Mouse (Mus musculus) forebrain, embryonic 11.5 days (tissue): ENCODE measurements around the gene Ifit1. TPM values are rescaled to one million over a fixed set of nuclear protein-coding genes. Genes with fewer than 3 reads are reported as not detected.

Experiments
- ATAC-seq: fragments of 200-750 bp; cut with Nextera tagmentation; replicated peaks from 2 replicates; pipeline ENCODE4 v1.8.0; 2017; ENCODE audit warnings: moderate TSS enrichment; ENCODE audit not compliant: low FRiP score
- DNase-seq: peaks from one replicate; pipeline ENCODE4 v3.0.0-alpha.2; 2017; ENCODE audit warnings: low spot score
- H3K27ac ChIP-seq: fragments of 300-500 bp; sonication (generic); 2 replicates; pipeline ENCODE4 v1.5.1; 2014; ENCODE audit warnings: low read depth, low read length
- H3K27me3 ChIP-seq: fragments of 300-500 bp; sonication (generic); 2 replicates; pipeline ENCODE4 v1.6.1; 2014; ENCODE audit warnings: mild to moderate bottlenecking, low read length, mixed read lengths; ENCODE audit not compliant: control insufficient read depth, insufficient read depth
- H3K36me3 ChIP-seq: fragments of 300-500 bp; sonication (generic); 2 replicates; pipeline ENCODE4 v1.6.1; 2014; ENCODE audit warnings: mild to moderate bottlenecking, low read length, moderate library complexity, mixed read lengths; ENCODE audit not compliant: control insufficient read depth, insufficient read depth
- H3K4me1 ChIP-seq: fragments of 300-500 bp; sonication (generic); replicated peaks from 2 replicates; pipeline ENCODE4 v1.6.1; 2014; ENCODE audit warnings: low read length, mixed read lengths; ENCODE audit not compliant: control insufficient read depth, insufficient read depth
- H3K4me2 ChIP-seq: fragments of 300-500 bp; sonication (generic); 2 replicates; pipeline ENCODE4 v1.6.1; 2014; ENCODE audit warnings: low read depth, mild to moderate bottlenecking, low read length, moderate library complexity, mixed read lengths; ENCODE audit not compliant: severe bottlenecking
- H3K4me3 ChIP-seq: fragments of 300-500 bp; sonication (generic); 2 replicates; pipeline ENCODE4 v1.5.1; 2014; ENCODE audit warnings: low read depth, low read length
- H3K9ac ChIP-seq: fragments of 300-500 bp; sonication (generic); 2 replicates; pipeline ENCODE4 v1.6.1; 2014; ENCODE audit warnings: low read length
- H3K9me3 ChIP-seq: fragments of 300-500 bp; sonication (generic); 2 replicates; pipeline ENCODE4 v1.6.1; 2016; ENCODE audit warnings: low read length, mixed read lengths; ENCODE audit not compliant: control insufficient read depth
- WGBS: fragments of 180-500 bp; shearing (Covaris S2); extraction: QIAGEN DNeasy Blood & Tissue Kit; methylation state at CpG from one replicate; pipeline ENCODE4 v1.1.7; 2014; 5-methylcytosine and 5-hydroxymethylcytosine counted together
- polyA plus RNA-seq: library from polyadenylated mRNA; unstranded; fragments of >200 nt; fragmentation: Nextera tagmentation; extraction: Ambion mirVana; gene quantifications from 2 replicates; pipeline ENCODE4 v1.2.1, GENCODE M21; 2014

Gene Ifit1
- polyA plus RNA-seq, 1 experiment from 2014 or later, result 0.20 TPM

DNA sequence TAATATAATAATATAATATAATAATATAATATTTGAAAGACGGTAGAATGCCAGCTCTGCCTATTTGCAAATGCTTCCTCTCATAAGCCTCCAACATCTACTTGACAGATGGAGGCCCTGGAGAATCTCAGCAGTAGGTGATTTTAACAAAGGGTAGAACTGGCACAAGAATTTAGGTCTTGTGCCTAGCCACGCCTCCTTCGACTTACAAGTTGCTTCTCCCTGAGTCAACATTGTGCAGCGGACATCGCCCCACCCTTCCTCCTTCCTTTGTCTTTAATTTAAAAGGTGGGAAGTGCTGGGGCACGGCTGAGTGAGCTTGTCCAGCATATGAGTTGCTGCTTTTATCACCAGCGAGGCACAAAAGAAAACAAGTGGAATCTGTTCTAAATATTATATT, 32.8 kb downstream of the Ifit1 start:
- WGBS, result 68% methylated on average over 7 of the region's 7 CpGs
- Histone ChIP-seq H3K9ac (no peak overlapping the region), H3K4me2 (no peak overlapping the region), H3K9me3 (no peaks in the 10 kb centered on the region), H3K4me1 (no peaks in the 10 kb centered on the region), H3K27ac (no peak overlapping the region), H3K4me3 (no peak overlapping the region), H3K36me3 (no peaks in the 10 kb centered on the region), H3K27me3 (no peaks in the 10 kb centered on the region)
- DNase-seq (no peak), ATAC-seq (no peak)

DNA sequence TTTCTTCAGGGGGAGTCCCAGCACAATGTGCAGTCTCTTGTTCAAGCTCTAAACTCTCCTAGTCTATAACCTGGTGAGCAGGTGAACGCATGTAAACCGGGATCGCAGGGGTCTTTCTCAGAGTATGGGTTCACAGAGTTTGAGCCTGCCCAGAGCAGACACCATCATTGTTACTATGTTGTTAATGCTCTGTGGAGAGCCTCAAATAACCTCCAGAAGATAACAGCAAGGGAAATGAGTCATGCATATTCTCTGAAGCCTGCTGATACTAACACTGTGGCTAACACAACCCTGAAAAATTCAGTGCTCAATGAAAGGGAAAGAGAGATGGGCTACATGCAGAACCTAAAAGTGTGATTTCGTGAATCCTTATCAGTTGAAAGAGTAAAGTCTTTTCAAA, 37.8 kb downstream of the Ifit1 start:
- no peak overlapping the region for H3K4me2 ChIP-seq
- H3K36me3 ChIP-seq, result no peaks in the 10 kb centered on the region
- no peaks in the 10 kb centered on the region for H3K4me1 ChIP-seq
- H3K4me3 ChIP-seq, result no peak overlapping the region
- 92% methylated on average over 4 of the region's 4 CpGs for WGBS
- no peak for DNase-seq
- no peak for ATAC-seq
- H3K9me3 ChIP-seq, result no peaks in the 10 kb centered on the region
- no peak overlapping the region for H3K27ac ChIP-seq
- no peaks in the 10 kb centered on the region for H3K27me3 ChIP-seq
- H3K9ac ChIP-seq, result no peak overlapping the region

DNA sequence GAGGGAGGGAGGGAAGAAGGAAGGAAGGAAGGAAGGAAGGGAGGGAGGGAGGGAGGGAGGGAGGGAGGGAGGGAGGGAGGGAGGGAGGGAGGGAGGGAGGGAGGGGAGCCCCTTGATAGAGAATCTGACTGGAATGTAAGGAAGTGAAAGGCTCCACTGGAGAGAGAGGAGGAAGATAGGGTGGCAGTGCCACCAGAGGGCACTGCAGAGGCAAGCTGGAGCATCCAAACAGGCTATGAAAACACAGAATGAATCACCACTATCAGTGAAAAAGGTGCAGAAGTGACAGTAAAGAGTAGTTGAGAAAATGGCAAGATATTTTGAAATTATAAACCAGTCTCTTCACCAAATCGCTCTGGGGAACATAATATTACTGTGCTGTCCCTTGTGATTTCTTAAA, 44.2 kb downstream of the Ifit1 start:
- no peaks in the 10 kb centered on the region for H3K4me1 ChIP-seq
- H3K9me3 ChIP-seq, result no peaks in the 10 kb centered on the region
- no peaks in the 10 kb centered on the region for H3K27me3 ChIP-seq
- no peak overlapping the region for H3K9ac ChIP-seq
- WGBS, result 57% methylated on average over 1 of the region's 1 CpGs
- DNase-seq, result peak; percentile 55
- no peak overlapping the region for H3K4me2 ChIP-seq
- no peak overlapping the region for H3K4me3 ChIP-seq
- H3K36me3 ChIP-seq, result no peaks in the 10 kb centered on the region
- ATAC-seq, result no peak
- no peak overlapping the region for H3K27ac ChIP-seq

DNA sequence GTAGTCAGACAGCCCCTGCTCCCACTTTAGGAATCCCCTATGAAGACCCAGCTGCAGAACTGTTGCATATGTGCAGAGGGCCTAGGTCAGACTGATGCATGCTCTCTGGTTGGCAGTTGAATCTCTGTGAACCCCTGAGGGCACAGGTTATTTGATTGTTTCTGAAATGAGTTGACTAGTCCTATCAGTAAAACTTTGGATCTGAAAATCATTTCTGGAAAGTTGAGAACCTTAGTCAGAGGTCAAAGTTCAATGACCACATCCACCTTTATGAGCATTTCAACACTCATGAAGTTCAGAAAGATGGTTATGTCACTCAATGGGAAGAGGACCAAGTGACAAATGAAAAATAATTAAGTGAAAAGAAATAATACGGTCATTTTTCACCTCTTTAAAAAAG, 44.9 kb downstream of the Ifit1 start:
- Histone ChIP-seq H3K27me3 (no peaks in the 10 kb centered on the region), H3K4me2 (no peak overlapping the region), H3K4me3 (no peak overlapping the region), H3K36me3 (no peaks in the 10 kb centered on the region), H3K4me1 (no peaks in the 10 kb centered on the region), H3K9me3 (no peaks in the 10 kb centered on the region), H3K27ac (no peak overlapping the region), H3K9ac (no peak overlapping the region)
- 94% methylated on average over 1 of the region's 1 CpGs for WGBS
- no peak for ATAC-seq
- DNase-seq, result no peak

DNA sequence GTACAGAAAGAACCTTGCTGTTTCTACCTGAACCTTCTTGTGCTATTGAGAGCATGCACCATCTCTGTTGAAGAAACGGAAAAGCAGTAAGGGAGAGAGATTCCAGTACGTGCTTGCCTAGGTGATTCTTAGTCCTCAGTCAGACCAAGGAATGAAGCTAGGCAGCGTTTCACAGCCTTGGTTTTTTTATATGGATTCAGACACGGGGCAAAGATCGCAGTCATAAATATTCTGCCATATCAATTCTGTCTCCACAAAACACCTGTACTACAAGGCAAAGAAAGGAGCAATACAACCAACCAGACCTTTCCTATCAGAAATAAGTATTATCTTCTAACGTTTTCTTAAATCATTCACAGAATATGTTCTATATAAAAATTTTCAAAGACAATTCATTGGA, 50.7 kb downstream of the Ifit1 start:
- Histone ChIP-seq H3K4me1 (no peaks in the 10 kb centered on the region), H3K9ac (no peak overlapping the region), H3K36me3 (no peaks in the 10 kb centered on the region), H3K4me3 (no peak overlapping the region), H3K9me3 (no peaks in the 10 kb centered on the region), H3K4me2 (no peak overlapping the region), H3K27me3 (no peaks in the 10 kb centered on the region), H3K27ac (no peak overlapping the region)
- no peak for DNase-seq
- 86% methylated on average over 6 of the region's 6 CpGs for WGBS
- ATAC-seq, result no peak

DNA sequence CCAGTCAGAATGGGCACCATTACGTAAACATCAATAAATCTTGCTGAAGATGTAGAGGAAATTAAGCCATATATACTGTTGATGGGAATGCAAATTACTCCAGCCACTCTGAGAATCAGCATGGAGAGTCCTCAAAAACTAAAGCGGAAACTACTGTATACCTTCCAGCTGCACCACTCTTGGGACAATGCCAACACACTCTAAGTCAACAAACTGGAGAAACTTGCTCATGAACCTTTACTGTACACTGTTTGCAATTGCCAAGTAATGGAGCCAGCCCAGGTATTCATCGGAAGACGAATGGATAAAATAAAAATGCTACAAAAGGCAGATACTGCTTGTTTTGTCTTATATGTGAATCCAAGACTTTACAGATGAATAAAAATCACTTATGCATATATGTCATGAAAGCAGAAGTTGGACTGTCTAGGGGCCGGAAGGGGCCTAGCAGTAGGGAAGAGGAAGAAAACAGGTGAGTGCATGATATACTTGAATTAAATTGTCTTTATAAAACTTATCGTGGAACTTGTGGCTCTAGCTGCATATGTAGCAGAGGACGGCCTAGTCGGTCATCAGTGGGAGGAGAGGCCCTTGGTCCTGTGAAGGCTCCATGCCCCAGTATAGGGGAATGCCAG, 55.8 kb downstream of the Ifit1 start:
- Histone ChIP-seq H3K4me1 (no peaks in the 10 kb centered on the region), H3K4me2 (no peak overlapping the region), H3K27ac (no peak overlapping the region), H3K4me3 (no peak overlapping the region), H3K27me3 (no peaks in the 10 kb centered on the region), H3K9me3 (no peaks in the 10 kb centered on the region), H3K9ac (no peak overlapping the region), H3K36me3 (no peaks in the 10 kb centered on the region)
- ATAC-seq (no peak), DNase-seq (no peak)
- 91% methylated on average over 8 of the region's 8 CpGs for WGBS

DNA sequence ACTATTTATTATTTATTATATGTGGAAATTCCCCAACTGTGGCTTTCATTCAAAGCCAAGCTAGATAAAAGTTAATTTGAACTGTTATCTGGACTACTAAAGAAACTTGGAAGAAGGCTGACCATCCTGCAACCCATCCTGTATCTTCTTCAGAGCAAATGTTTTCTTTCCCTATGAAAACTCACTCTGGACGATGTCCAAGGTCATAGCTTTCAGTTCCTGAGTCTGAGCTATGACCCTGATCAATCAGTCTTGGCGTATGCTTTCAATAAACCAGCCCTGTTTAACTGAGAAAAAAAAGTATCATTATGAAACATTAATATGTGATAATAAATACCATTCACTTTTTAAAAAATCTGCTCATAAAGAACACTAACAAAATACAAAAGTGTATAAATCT, 56.8 kb downstream of the Ifit1 start:
- no peak overlapping the region for H3K4me3 ChIP-seq
- no peaks in the 10 kb centered on the region for H3K9me3 ChIP-seq
- H3K36me3 ChIP-seq, result no peaks in the 10 kb centered on the region
- H3K4me1 ChIP-seq, result no peaks in the 10 kb centered on the region
- DNase-seq (no peak), ATAC-seq (no peak)
- no peak overlapping the region for H3K27ac ChIP-seq
- WGBS, result 69% methylated on average over 2 of the region's 2 CpGs
- H3K9ac ChIP-seq, result no peak overlapping the region
- no peak overlapping the region for H3K4me2 ChIP-seq
- H3K27me3 ChIP-seq, result no peaks in the 10 kb centered on the region

DNA sequence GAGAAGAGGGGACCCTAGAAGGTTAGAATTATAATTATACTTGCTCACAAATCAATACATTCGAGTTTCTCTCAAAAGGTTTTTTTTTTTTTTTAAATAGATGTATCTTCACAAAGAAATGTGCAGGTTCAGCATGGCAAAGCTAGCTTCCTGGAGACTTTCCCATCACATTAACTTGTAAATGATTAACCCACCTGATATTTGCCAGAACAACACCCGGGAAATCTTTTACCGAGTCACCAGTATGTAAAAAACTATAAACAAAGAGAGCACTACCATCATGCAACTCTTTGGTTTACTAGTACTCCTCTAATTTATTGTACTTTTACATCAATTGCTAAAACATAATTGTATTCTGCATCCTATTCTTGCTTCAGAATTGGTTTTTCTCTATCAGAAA, 57.8 kb downstream of the Ifit1 start:
- DNase-seq (no peak), ATAC-seq (no peak)
- Histone ChIP-seq H3K4me2 (no peak overlapping the region), H3K36me3 (no peaks in the 10 kb centered on the region), H3K4me1 (no peaks in the 10 kb centered on the region), H3K9ac (no peak overlapping the region), H3K27me3 (no peaks in the 10 kb centered on the region), H3K9me3 (no peaks in the 10 kb centered on the region), H3K4me3 (no peak overlapping the region), H3K27ac (no peak overlapping the region)
- 86% methylated on average over 3 of the region's 3 CpGs for WGBS

DNA sequence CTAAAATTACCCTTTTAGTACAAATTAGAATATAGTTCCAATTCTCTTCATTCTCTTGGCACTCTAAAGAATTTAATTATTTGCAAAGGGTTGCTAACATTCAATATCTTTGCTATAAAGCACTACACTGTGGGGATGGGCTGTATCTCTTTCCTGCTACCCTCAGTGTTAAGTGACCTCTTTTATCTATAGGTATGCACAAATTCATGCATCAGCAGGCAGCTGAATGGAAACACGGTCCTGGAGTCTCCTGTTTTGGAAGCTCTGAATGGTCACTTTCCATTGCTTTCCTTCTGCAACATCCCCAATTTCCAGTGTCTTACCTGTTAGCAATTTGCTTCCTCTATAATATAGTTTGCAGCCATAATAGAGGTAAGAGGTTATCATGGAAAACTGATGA, 58.2 kb downstream of the Ifit1 start:
- no peak for ATAC-seq

More for the DNA sequence above, 58.2 kb downstream of the Ifit1 start:
- H3K27me3 ChIP-seq, result no peaks in the 10 kb centered on the region
- no peak overlapping the region for H3K27ac ChIP-seq
- H3K9me3 ChIP-seq, result no peaks in the 10 kb centered on the region
- H3K4me3 ChIP-seq, result no peak overlapping the region
- H3K9ac ChIP-seq, result no peak overlapping the region
- no peaks in the 10 kb centered on the region for H3K4me1 ChIP-seq
- DNase-seq, result no peak
- 65% methylated on average over 1 of the region's 1 CpGs for WGBS
- no peak overlapping the region for H3K4me2 ChIP-seq
- H3K36me3 ChIP-seq, result no peaks in the 10 kb centered on the region
